ENCODE assay signal across 33 mouse cellular contexts in genomic region chr12:103283411-103283810, GRCm38 (mm10). TPM values are rescaled to one million over a fixed set of nuclear protein-coding genes. Genes with fewer than 3 reads are reported as not detected.
DNase-seq lines count a peak whose midpoint lies in the region; ATAC-seq and TF ChIP-seq lines count a peak whose summit lies in the region.
"Had no signal": no experiment of that assay in that cellular context is flagged by ENCODE, and none has a peak within 500 bp of the region (broad histone marks: within the 10 kb centered on the region; RNA-seq: fewer than 3 reads in every experiment).

No protein-coding gene starts in this region.

- H3K4me3 ChIP-seq in gastrocnemius, adult 2 months = no peak overlapping the region
- H3K4me3 ChIP-seq in kidney, embryonic 15.5 days (replicated peaks) = no peak overlapping the region
- H3K4me3 ChIP-seq: forebrain, embryonic 15.5 days; heart, embryonic 13.5 days; hindbrain, embryonic 15.5 days; limb, embryonic 13.5 days; liver, embryonic 13.5 days; megakaryocyte, embryonic 14.5 days; midbrain, embryonic 13.5 days had no signal

- no peak for TF ChIP-seq CTCF in gastrocnemius, adult 2 months (IDR thresholded peaks at IDR 0.05)

- ATAC-seq in kidney, embryonic 15.5 days (replicated peaks; ENCODE audit: low FRiP score) = no peak
- ATAC-seq: forebrain, embryonic 15.5 days; inflammation-experienced regulatory T-cells, adult 6 months; lung, postnatal 0 days; midbrain, embryonic 13.5 days; Patski had no signal

- no peak overlapping the region for H3K9ac ChIP-seq in kidney, embryonic 15.5 days
- H3K9ac ChIP-seq: forebrain, embryonic 15.5 days; heart, embryonic 13.5 days; hindbrain, embryonic 15.5 days; limb, embryonic 13.5 days; liver, embryonic 13.5 days; midbrain, embryonic 13.5 days had no signal

- H3K4me1 ChIP-seq in kidney, embryonic 15.5 days = peaks cover 22% of the 10 kb centered on the region
- H3K4me1 ChIP-seq: forebrain, embryonic 15.5 days; heart, embryonic 13.5 days; hindbrain, embryonic 15.5 days; liver, embryonic 13.5 days; megakaryocyte, embryonic 14.5 days; midbrain, embryonic 13.5 days had no signal

- DNase-seq in gastrocnemius, adult 2 months = peak; percentile 87
- no peak for DNase-seq in gastrocnemius, postnatal 10 days
- DNase-seq in kidney, adult 9 months = peak; percentile 71
- peak; percentile 82 for DNase-seq in gastrocnemius, postnatal 25 days
- peak; percentile 87 for DNase-seq in skeletal muscle tissue, adult 2 months (ENCODE audit: low read depth, low spot score)
- no peak for DNase-seq in ovary, adult 18-20 months (ENCODE audit: low spot score)
- DNase-seq: adrenal gland, postnatal 10 days; cerebellum, adult 8-10 months; cerebellum, postnatal 36 days; heart, postnatal 10 days; liver, embryonic 13.5 days; lung, adult 18-20 months; lung, postnatal 4 days; right cerebral cortex, adult 18-20 months; right cerebral cortex, postnatal 4 days; thymus, adult 2 months; thymus, postnatal 4 days had no signal

- intact Hi-C loops in gastrocnemius, adult 2 months (cut with DNase I) = no loop called here

- H3K9me3 ChIP-seq in kidney, embryonic 15.5 days (replicated peaks) = 0 out of 2 replicates have a peak, but pooled peaks cover 3% of the 10 kb centered on the region
- H3K9me3 ChIP-seq: forebrain, embryonic 15.5 days; heart, embryonic 13.5 days; hindbrain, embryonic 15.5 days; liver, embryonic 13.5 days; megakaryocyte, embryonic 14.5 days had no signal

- WGBS in kidney, embryonic 15.5 days = 79% methylated on average over 3 of the region's 3 CpGs

- no peaks in the 10 kb centered on the region for H3K36me3 ChIP-seq in kidney, embryonic 15.5 days
- H3K36me3 ChIP-seq: forebrain, embryonic 15.5 days; G1E; heart, embryonic 13.5 days; hindbrain, embryonic 15.5 days; limb, embryonic 13.5 days; liver, embryonic 13.5 days; midbrain, embryonic 13.5 days had no signal

- no peak overlapping the region for H3K4me2 ChIP-seq in kidney, embryonic 15.5 days
- H3K4me2 ChIP-seq: forebrain, embryonic 15.5 days; heart, embryonic 13.5 days; hindbrain, embryonic 15.5 days; limb, embryonic 13.5 days; liver, embryonic 13.5 days; midbrain, embryonic 13.5 days had no signal

- no peaks in the 10 kb centered on the region for H3K27me3 ChIP-seq in kidney, embryonic 15.5 days
- H3K27me3 ChIP-seq: forebrain, embryonic 15.5 days; hindbrain, embryonic 15.5 days; limb, embryonic 13.5 days; liver, embryonic 13.5 days; megakaryocyte, embryonic 14.5 days; midbrain, embryonic 13.5 days; Patski had no signal

- peak overlapping the region; percentile 87 for H3K27ac ChIP-seq in gastrocnemius, adult 2 months
- no peak overlapping the region for H3K27ac ChIP-seq in kidney, embryonic 15.5 days
- H3K27ac ChIP-seq: forebrain, embryonic 15.5 days; heart, embryonic 13.5 days; hindbrain, embryonic 15.5 days; kidney, postnatal 0 days; limb, embryonic 13.5 days; liver, embryonic 13.5 days; midbrain, embryonic 13.5 days had no signal

RNA-seq across cellular contexts. Expression of gene Fam181a, which starts 27.4 kb away (rescaled TPM):
- total RNA-seq in gastrocnemius, adult 2 months (2021) = not detected
- total RNA-seq in gastrocnemius, postnatal 10 days (2021) = not detected
- not detected in 2 replicates for polyA plus RNA-seq in kidney, embryonic 15.5 days (2015; fragmentation: Nextera tagmentation; extraction: Ambion mirVana)
- total RNA-seq in gastrocnemius, postnatal 25 days (2021) = not detected
- total RNA-seq: adrenal gland, postnatal 10 days; gastrocnemius, postnatal 36 days; heart, adult 8-10 months; heart, postnatal 10 days; hematopoietic stem cell, adult 5-6 weeks; monocyte, adult 5-6 weeks had no signal
- polyA plus RNA-seq: G1E; heart, embryonic 13.5 days; inflammation-experienced regulatory T-cells, adult 6 months; kidney, postnatal 0 days; liver, embryonic 13.5 days; Patski; thymus, adult 2 months had no signal

RNA-seq across cellular contexts. Expression of gene Prima1, which starts 41.5 kb away (rescaled TPM):
- 10 to 100 TPM; 20.8 to 28.6 TPM for total RNA-seq in gastrocnemius, adult 2 months (2021)
- 1 to 10 TPM; 1.3 to 2.1 TPM for total RNA-seq in gastrocnemius, postnatal 10 days (2021)
- polyA plus RNA-seq in kidney, embryonic 15.5 days (2015; fragmentation: Nextera tagmentation; extraction: Ambion mirVana) = 0.62 and 1.2 TPM in 2 replicates
- total RNA-seq in gastrocnemius, postnatal 25 days (2021) = 10 to 100 TPM; 20.1 to 21.1 TPM
- total RNA-seq: G1E; hematopoietic stem cell, adult 5-6 weeks; monocyte, adult 5-6 weeks had no signal
- polyA plus RNA-seq: G1E; inflammation-experienced regulatory T-cells, adult 6 months; liver, embryonic 13.5 days; thymus, adult 2 months had no signal

Comparison
In these comparisons a context has a peak if more than half of its experiments do, and no peak if none do; other contexts are left out.
1. DNase-seq: peak in gastrocnemius, adult 2 months (single experiment), kidney, adult 9 months (single experiment), gastrocnemius, postnatal 25 days (single experiment) and skeletal muscle tissue, adult 2 months (single experiment); none in gastrocnemius, postnatal 10 days (single experiment) and ovary, adult 18-20 months (single experiment).
2. RNA of gene Prima1, which starts 41.5 kb away (total RNA-seq): 20.8 to 28.6 TPM in gastrocnemius, adult 2 months and 20.1 to 21.1 TPM in gastrocnemius, postnatal 25 days; 1.3 to 2.1 TPM in gastrocnemius, postnatal 10 days; every median in the first group is over 4 times any median in the second.